Mouse (Mus musculus) left cerebral cortex, adult 18-20 months (tissue): ENCODE results near the gene Gpam. TPM values are rescaled to one million over a fixed set of nuclear protein-coding genes. Genes with fewer than 3 reads are reported as not detected.

Experiments
- DNase-seq, 2 experiments: peaks; one replicate each; pipeline ENCODE4 v3.0.0; 2021 to 2022; ENCODE audit warnings: low spot score in 2 of 2, mixed read lengths in 1 of 2
- total RNA-seq, 2 experiments: library from RNA; stranded (reverse); gene quantifications; 2 replicates each; pipeline ENCODE4 v1.2.3; 2021

Gpam gene
- total RNA-seq, 2 experiments from 2014 or later: 39.3 to 41.4 TPM

- DNase-seq: no peak
Observed at GRCm38 (mm10) chr19:55107896-55108295, 19.1 kb downstream of the Gpam start.

DNA sequence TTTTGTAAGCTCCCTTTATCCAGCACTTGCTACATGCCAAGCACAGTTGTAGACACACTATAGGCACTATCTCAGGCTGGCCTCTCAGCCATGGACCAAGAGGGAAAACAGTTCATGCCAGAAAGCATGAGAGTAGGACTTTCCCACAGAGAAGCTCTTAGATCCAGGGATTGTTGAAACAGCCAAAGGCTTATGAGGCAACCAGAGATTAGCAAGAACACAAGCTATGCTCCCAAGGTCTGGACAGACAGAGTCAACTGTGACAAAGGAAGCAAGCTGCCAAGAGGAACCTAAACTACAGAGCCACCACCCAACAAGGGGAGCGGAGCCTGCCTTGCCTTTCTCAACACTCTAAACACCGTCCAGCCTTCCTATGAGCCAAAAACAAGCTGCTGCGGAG is 21.1 kb downstream of the Gpam start:
- no peak for DNase-seq

DNA sequence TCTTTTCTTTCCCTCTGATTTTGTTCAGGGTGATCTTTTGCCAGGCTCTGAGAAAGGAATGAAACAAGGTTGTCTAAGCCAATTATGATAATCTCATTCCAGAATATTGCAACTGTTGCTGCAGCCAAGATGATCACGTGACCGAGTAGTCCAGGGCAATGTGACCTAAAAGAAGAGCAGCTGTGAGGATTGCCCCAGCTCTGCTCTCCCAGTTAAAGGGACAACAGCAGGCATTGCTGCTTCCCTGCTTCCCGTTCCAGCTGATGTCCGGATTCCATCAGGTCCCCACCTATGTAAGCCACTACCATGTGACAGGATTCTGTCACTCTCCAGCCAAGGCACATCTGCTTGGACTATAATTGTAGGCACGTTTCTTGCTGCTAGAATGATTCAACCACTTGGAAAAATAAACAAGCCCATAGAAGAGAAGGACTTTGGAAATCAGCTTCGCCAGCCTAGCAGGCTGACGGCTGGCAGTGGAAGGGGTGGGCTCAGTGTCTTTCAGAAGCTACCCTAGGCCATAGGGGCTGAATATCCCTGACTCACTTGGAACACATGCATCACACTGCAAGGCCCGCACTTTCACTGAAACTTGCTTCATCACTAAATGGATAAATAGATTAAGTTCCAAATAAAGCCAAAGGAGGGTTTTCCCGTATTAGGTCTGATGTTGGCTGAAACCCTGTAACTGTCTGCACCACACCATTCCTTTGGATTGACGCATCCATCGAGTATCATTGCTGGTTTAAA is 23.8 kb downstream of the Gpam start:
- DNase-seq: peak; percentile 21 to 32

- no peak for DNase-seq
Observed at GRCm38 (mm10) chr19:55101659-55102058, 25.4 kb downstream of the Gpam start.

- no peak for DNase-seq
Observed at GRCm38 (mm10) chr19:55100227-55101140, 26.6 kb downstream of the Gpam start.

DNA sequence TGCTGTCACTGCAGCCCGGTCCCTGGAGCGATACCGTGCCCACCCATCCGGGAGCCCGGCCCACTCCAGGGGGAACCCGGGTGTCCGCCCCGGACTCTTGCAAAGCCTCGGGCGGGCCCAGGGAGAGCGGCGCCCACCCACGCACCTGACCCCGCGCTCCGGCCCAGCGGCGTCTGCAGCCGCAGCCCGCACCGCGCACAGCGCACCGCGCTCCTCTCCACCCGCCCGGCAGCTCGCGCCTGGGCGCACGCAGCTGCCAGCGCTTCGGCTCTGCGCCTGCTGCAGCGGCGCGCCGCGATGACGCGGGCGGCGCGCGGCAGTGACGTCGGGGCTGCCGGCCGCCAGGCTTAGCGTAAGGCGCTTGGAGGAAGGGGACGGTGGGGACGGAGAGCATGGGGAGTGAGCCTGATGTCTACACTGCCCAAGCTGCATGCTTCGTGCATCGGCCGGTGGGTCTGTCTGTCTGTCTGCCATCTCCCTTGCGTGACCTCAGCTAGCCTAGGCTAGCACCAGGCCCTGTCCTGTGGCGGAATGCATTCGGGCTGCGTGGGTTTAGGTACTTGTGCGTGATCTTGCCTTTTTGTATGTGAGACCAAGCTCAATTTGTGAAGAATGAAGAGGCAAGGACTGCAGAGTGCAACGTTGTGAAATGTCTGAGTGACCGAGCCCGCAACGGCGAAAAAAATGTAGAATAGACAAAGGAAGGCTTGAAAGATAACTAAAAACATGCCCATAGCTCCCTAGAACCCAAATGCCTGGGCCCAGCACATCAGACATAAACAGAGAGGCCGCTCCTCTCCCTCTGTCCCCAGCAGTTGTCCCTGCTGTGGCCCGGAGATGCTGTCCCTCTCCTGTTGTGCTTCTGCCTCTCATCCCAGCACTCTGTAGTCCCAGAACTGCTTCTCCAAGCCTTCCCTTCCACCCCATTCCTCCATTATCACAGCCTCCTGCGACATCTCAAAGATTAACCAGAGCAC is 27.6 kb downstream of the Gpam start:
- peak; percentile 66 to 88 for DNase-seq

- peak in 1 of 2 experiments; percentile 26 for DNase-seq
Observed at GRCm38 (mm10) chr19:55098409-55099183, 28.4 kb downstream of the Gpam start.

DNA sequence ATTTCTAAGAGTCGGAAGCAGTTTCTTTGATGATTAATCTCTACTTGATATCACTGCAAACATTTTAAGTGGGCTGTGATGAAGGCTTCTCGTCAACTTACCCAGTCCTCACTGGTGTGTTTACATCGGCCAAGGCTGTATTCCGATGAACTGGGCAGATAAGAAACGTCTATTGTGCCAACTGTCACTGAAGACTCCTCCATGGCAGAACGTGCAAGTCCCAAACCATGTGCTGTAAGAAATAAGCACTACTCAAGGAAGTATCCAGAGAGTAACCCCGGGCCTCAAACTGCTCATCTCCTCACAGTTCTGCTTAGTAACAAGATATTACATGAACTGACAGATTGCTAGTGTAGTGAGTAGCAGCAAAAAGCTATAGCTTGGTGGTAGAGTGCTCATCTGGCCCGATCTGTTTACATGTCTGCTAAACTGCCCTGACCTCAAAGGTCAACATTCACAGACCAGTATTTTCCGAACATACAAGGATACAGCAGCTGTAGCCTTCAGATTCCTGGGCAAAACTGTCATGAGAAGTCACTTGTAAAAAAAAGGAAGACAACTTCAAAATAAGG is 29.6 kb downstream of the Gpam start:
- DNase-seq: no peak

GRCm38 (mm10) chr19:55096666-55097065 is 30.4 kb downstream of the Gpam start:
- no peak for DNase-seq

DNA sequence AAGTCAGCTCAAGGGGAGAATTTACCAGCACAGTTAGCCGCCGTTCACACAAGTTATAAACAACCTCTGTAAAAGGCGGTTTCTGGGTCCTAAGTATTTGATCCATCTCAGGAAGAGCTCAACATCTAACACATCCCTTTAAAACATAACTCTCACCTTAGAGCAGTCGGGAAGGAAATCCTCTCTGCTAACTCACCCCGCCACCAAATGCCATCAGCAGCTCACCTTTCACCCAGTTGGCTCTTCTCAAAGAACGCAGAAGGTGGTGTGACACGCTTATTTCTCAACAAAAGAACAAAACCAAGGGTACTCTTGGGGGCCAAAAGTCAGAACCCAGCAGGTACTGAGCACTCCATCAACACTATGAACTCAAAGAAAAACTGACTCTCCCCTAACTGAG is 31.5 kb downstream of the Gpam start:
- no peak for DNase-seq

- DNase-seq: peak; percentile 33 to 56
Observed at GRCm38 (mm10) chr19:55091602-55092413, 35.2 kb downstream of the Gpam start.

GRCm38 (mm10) chr19:55090885-55091284 is 36.2 kb downstream of the Gpam start:
- DNase-seq: no peak

GRCm38 (mm10) chr19:55090142-55090541 is 36.9 kb downstream of the Gpam start:
- DNase-seq: no peak

GRCm38 (mm10) chr19:55087776-55088175 is 39.3 kb downstream of the Gpam start:
- DNase-seq: no peak

DNA sequence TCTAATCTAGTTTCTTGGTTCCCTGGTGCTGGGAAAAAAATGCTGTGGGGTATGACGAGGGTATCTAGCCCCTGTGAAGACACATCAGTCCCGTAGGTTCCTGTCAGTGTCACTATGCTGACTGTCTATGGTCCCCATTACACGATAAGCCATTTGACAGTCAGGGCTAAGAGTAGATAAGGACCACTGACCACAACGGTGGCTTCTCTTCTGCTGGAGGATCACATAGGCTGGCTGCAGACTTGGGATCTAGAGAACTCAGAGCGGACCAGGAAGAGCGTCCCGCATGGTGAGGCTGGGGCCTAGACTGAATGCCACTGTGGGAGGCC is 41.2 kb downstream of the Gpam start:
- no peak for DNase-seq

DNA sequence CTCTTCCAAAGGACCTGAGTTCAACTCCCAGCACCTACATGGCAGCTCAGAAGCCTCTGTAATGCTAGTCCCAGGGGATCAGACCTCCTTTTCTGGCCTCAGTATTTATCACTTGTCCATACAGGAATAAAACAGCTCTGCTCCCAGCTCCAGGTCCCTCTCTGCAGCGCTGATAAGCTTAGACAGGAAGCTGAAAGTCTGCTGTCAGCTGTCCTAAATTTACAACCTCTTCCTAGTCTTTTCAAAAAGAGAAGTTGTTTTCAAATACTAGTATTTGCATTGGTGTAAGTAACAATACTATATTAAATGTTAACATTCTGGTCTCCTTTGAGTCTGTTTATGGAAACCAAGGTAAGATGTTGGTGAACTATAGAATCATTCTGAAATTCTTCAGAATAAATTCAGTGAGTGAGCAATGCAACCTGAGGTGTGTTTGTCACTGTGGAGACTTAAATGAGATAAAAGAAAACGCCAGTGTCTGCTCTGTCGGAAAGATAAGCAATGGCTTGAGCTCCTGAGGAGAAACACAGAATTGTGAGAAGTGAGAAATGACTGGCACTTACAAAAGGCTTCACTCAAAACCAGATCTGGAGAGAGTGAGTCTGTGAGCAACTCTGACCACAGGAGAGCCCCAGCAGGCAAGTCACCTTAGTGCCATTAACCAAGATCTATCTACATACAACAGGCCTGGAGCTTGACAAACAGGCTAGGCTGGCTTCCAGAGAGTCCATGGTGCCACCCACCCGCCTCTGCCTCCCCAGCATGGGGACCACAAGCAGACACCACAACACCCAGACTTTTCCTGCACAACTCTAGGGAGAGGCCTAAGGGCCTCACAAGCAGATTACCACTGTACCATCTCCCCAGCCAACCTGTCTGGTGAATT is 41.8 kb downstream of the Gpam start:
- no peak for DNase-seq

- peak; percentile 13 to 30 for DNase-seq
Observed at GRCm38 (mm10) chr19:55076822-55077221, 50.2 kb downstream of the Gpam start.

- no peak for DNase-seq
Observed at GRCm38 (mm10) chr19:55073004-55073403, 54.0 kb downstream of the Gpam start.
